ENCODE assay signal across 8 mouse cellular contexts in the genomic region with DNA sequence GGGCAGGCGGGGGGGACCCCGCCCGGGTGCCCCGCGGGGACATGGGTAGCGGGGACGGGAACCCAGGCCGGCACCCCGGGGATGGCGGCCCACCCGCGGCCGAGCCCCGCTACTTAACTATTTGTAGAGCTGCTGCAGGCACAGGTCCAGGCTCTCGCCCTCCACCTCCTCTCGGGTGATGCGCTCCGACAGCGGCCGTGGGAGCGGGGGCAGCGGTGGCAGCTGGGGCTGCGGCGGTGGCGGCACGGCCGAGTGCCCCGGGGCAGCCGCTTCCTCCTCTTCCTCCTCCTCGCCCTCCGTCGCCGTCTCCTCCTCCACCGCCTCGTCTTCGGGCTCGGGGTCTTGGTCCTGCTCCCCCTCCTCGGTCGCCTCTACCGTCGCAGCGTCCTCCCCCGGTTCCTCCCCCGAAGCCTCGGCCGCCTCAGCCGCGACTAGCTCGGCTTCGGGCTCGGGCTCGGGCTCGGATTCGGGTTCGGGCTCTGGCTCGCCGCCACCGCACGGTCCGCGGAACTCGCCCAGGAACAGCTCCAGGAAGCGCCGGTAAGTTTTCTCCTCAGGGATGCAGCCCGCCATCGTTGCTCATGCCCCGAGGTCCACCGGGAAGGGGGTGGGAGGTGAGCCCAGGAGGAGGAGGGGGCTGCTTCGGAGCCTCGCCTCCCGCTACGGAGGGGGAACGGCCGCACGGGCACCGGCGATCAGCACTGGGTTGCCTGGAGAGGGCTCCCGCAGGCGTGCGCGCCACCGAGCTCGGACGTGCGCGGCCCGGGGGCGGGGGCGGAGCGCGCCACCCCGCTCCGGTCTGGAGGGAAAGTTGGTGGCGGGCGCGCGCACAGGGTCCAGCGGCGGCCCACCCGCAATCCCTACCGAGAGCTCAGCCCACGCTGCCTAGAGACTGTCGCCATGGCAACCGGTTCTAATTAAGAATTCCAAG. TPM values are rescaled to one million over a fixed set of nuclear protein-coding genes. Genes with fewer than 3 reads are reported as not detected.
A peak's percentile ranks its signal among the peaks of the same experiment; 100 is the strongest.
DNase-seq lines count a peak whose midpoint lies in the region; ATAC-seq and TF ChIP-seq lines count a peak whose summit lies in the region.

A gene (minus strand): TSS at position 693 of the 931 bp plus-strand sequence.

- ATAC-seq in frontal cortex, adult (ENCODE audit: low TSS enrichment): peak; percentile 93
- ATAC-seq in lung, embryonic 16.5 days (ENCODE audit: low read depth): peak; percentile 96

- H3K4me2 ChIP-seq in lung, embryonic 16.5 days (ENCODE audit: low read depth, low read length): peak within 1 kb of the TSS; percentile 99

- no peaks in the 10 kb centered on the region for H3K4me1 ChIP-seq in ES-E14 (ENCODE audit: control insufficient read depth in 2 of 2, insufficient read depth in 2 of 2, low read length in 2 of 2, poor library complexity in 1 of 2)
- H3K4me1 ChIP-seq in hindbrain, embryonic 10.5 days (replicated peaks): peaks cover 14% of the 10 kb centered on the region; the same call in 1 of the 2 replicates
- peaks cover 10% of the 10 kb centered on the region; the same call in 1 of the 2 replicates for H3K4me1 ChIP-seq in lung, embryonic 16.5 days (replicated peaks; ENCODE audit: control insufficient read depth, insufficient read depth, low read length)

- peak within 1 kb of the TSS; percentile 69 to 73 for H3K4me3 ChIP-seq in ES-E14 (ENCODE audit: insufficient read depth in 1 of 2, low read depth in 1 of 2, low read length in 2 of 2, poor library complexity in 1 of 2, severe bottlenecking in 1 of 2)
- peak within 1 kb of the TSS; percentile 92 for H3K4me3 ChIP-seq in hindbrain, embryonic 10.5 days
- H3K4me3 ChIP-seq in lung, embryonic 16.5 days (ENCODE audit: low read length): peak within 1 kb of the TSS; percentile 75

- in situ Hi-C loops in ES-E14 (cut with MboI; ENCODE audit: low sequenced_read_pairs in 2 of 2, unreplicated experiment in 2 of 2): no loop called here

- no peak within 1 kb of the TSS for H3K27ac ChIP-seq in ES-E14 (ENCODE audit: insufficient read depth, low read depth, low read length, poor library complexity, severe bottlenecking)
- peak within 1 kb of the TSS; percentile 83 for H3K27ac ChIP-seq in hindbrain, embryonic 10.5 days
- no peak within 1 kb of the TSS for H3K27ac ChIP-seq in lung, embryonic 16.5 days (ENCODE audit: low read length)

- peak within 1 kb of the TSS; percentile 29 for H3K9ac ChIP-seq in ES-E14 (ENCODE audit: insufficient read depth, low read depth, low read length, poor library complexity, severe bottlenecking)
- peak within 1 kb of the TSS; percentile 57 for H3K9ac ChIP-seq in lung, embryonic 16.5 days (ENCODE audit: low read length)

- under 1% methylated on average over 102 of the region's 104 CpGs for WGBS in hindbrain, embryonic 10.5 days
- WGBS in lung, embryonic 16.5 days: under 1% methylated on average over 93 of the region's 104 CpGs

- peak; percentile 66 for DNase-seq in ES-E14 (ENCODE audit: low read depth, low spot score)
- DNase-seq in cerebellum, adult 9-10 months: peak; percentile 55
- DNase-seq in hindbrain, embryonic 10.5 days (ENCODE audit: low spot score): peak; percentile 88
- peak; percentile 86 for DNase-seq in layer of hippocampus, adult 9-11 months
- peak; percentile 57 for DNase-seq in ovary, postnatal 14 days (ENCODE audit: low spot score)
- DNase-seq in thymus, postnatal 10 days (ENCODE audit: low spot score in 2 of 2): peak; percentile 56 to 76

- H3K36me3 ChIP-seq in ES-E14 (ENCODE audit: control insufficient read depth, insufficient read depth, low read length, poor library complexity, severe bottlenecking): no peaks in the 10 kb centered on the region
- peaks cover 13% of the 10 kb centered on the region for H3K36me3 ChIP-seq in hindbrain, embryonic 10.5 days
- H3K36me3 ChIP-seq in lung, embryonic 16.5 days (ENCODE audit: control insufficient read depth, insufficient read depth, low read length): no peaks in the 10 kb centered on the region

- H3K9me3 ChIP-seq in ES-E14 (ENCODE audit: control insufficient read depth, insufficient read depth, low read depth, low read length): no peaks in the 10 kb centered on the region
- H3K9me3 ChIP-seq in hindbrain, embryonic 10.5 days: 0 out of 2 replicates have a peak, but pooled peaks cover 4% of the 10 kb centered on the region
- H3K9me3 ChIP-seq in lung, embryonic 16.5 days (ENCODE audit: control insufficient read depth, low read length): no peaks in the 10 kb centered on the region

- H3K27me3 ChIP-seq in hindbrain, embryonic 10.5 days (ENCODE audit: insufficient read depth, poor library complexity, severe bottlenecking): peaks cover 23% of the 10 kb centered on the region; the same call in 1 of the 2 replicates
- peaks cover 28% of the 10 kb centered on the region for H3K27me3 ChIP-seq in lung, embryonic 16.5 days (ENCODE audit: control insufficient read depth, insufficient read depth, low read depth, low read length)

TF ChIP-seq in ES-E14, 5 proteins besides CTCF, POLR2A, EP300 and RAD21:
- TF ChIP-seq HCFC1 (IDR thresholded peaks at IDR 0.05; ENCODE audit: borderline replicate concordance, insufficient read depth, low read length) (0 out of 2 replicates have a peak, but pooled peaks have one; percentile 18), ZC3H11A (IDR thresholded peaks at IDR 0.05; ENCODE audit: borderline replicate concordance, low read depth, low read length) (no peak)

RNA-seq across cellular contexts. Expression of the gene that starts here (rescaled TPM):
- 0.54 and 0.63 TPM in 2 replicates for total RNA-seq in ES-E14 (2012; rRNA removed)
- polyA plus RNA-seq in hindbrain, embryonic 10.5 days (2016; fragmentation: Nextera tagmentation; extraction: Ambion mirVana): 5.4 and 9.2 TPM in 2 replicates
- polyA plus RNA-seq in lung, embryonic 16.5 days (2015; fragmentation: Nextera tagmentation; extraction: Ambion mirVana): 2.0 and 2.1 TPM in 2 replicates

Comparison
In these comparisons a context has a peak if more than half of its experiments do, and no peak if none do; other contexts are left out.
1. Peak in DNase-seq, H3K4me3 ChIP-seq and H3K9ac ChIP-seq in ES-E14; RNA of the gene not detected or under 1 TPM.